Mouse (Mus musculus) thymus, adult 2 months (tissue): Measurements from ENCODE around the gene Dnajc10.

ENCODE experiments used
- CTCF ChIP-seq: fragments of 200-500 bp; IDR thresholded peaks from 2 replicates; pipeline ENCODE4 v1.5.1; 2012; ENCODE audit warnings: mild to moderate bottlenecking, control low read depth, low read length, moderate library complexity, borderline replicate concordance; ENCODE audit not compliant: control insufficient read depth, poor library complexity, insufficient read depth; ENCODE audit errors: extremely low read depth
- POLR2A ChIP-seq: fragments of 200-500 bp; IDR thresholded peaks from 2 replicates; pipeline ENCODE4 v1.6.1; 2012; ENCODE audit warnings: mild to moderate bottlenecking, low read length, control low read depth, moderate library complexity; ENCODE audit not compliant: control insufficient read depth, poor library complexity, insufficient read depth; ENCODE audit errors: extremely low read depth

DNA sequence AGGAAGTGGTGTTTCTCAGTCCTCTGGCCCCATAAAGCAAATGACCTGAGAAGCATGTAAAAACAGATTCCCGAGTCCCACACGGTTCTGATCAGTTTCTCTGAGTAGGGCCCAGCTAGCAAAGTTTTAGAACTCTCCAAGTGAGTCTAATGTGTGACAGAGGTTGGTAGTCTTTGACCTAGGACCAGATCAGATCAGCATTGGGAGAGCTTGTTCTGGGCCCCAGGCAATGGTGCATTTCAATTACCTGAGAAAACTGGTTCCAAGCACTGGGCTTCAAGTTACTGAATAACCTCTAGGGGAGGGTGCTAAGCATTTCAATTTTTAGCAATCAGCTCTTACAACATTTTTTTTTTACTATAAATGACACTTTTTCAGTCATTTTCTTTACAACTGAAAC, 33.1 kb upstream of the Dnajc10 start:
- no peak for TF ChIP-seq CTCF
- TF ChIP-seq POLR2A: no peak
